Mouse (Mus musculus) embryonic facial prominence, embryonic 11.5 days (tissue): ENCODE measurements around the gene Gss. TPM values are rescaled to one million over a fixed set of nuclear protein-coding genes. Genes with fewer than 3 reads are reported as not detected.

Experiments
- ATAC-seq: fragments of 200-750 bp; cut with Nextera tagmentation; replicated peaks from 2 replicates; pipeline ENCODE4 v1.8.0; 2017; ENCODE audit warnings: low read depth; ENCODE audit not compliant: insufficient number of reproducible peaks, low FRiP score, low TSS enrichment
- DNase-seq: peaks from one replicate; pipeline ENCODE4 v3.0.0-alpha.2; 2015; ENCODE audit warnings: low spot score
- H3K27ac ChIP-seq: fragments of 300-500 bp; sonication (generic); replicated peaks from 2 replicates; pipeline ENCODE4 v1.5.1; 2014; ENCODE audit warnings: mild to moderate bottlenecking, low read depth, low read length, control low read depth
- H3K27me3 ChIP-seq: fragments of 300-500 bp; sonication (generic); 2 replicates; pipeline ENCODE4 v1.6.1; 2014; ENCODE audit warnings: mild to moderate bottlenecking, low read length, moderate library complexity, mixed read lengths; ENCODE audit not compliant: control insufficient read depth, insufficient read depth
- H3K36me3 ChIP-seq: fragments of 300-500 bp; sonication (generic); replicated peaks from 2 replicates; pipeline ENCODE4 v1.6.1; 2014; ENCODE audit warnings: low read depth, mild to moderate bottlenecking, low read length, moderate library complexity, mixed read lengths; ENCODE audit not compliant: control insufficient read depth, insufficient read depth
- H3K4me1 ChIP-seq: fragments of 300-500 bp; sonication (generic); 2 replicates; pipeline ENCODE4 v1.6.1; 2014; ENCODE audit warnings: low read length, mixed read lengths; ENCODE audit not compliant: control insufficient read depth, insufficient read depth
- H3K4me2 ChIP-seq: fragments of 300-500 bp; sonication (generic); 2 replicates; pipeline ENCODE4 v1.6.1; 2014; ENCODE audit warnings: low read depth, mild to moderate bottlenecking, control low read depth, low read length, moderate library complexity
- H3K4me3 ChIP-seq: fragments of 300-500 bp; sonication (generic); 2 replicates; pipeline ENCODE4 v1.5.1; 2014; ENCODE audit warnings: low read depth, low read length, control low read depth
- H3K9ac ChIP-seq: fragments of 300-500 bp; sonication (generic); replicated peaks from 2 replicates; pipeline ENCODE4 v1.6.1; 2014; ENCODE audit warnings: mild to moderate bottlenecking, control low read depth, low read length
- H3K9me3 ChIP-seq: fragments of 300-500 bp; sonication (generic); replicated peaks from 2 replicates; pipeline ENCODE4 v1.6.1; 2016; ENCODE audit warnings: mild to moderate bottlenecking, low read length, inconsistent platforms, mixed read lengths; ENCODE audit not compliant: control insufficient read depth
- WGBS: fragments of 180-500 bp; shearing (Covaris S2); extraction: QIAGEN DNeasy Blood & Tissue Kit; methylation state at CpG from one replicate; pipeline ENCODE4 v1.1.7; 2014; 5-methylcytosine and 5-hydroxymethylcytosine counted together
- polyA plus RNA-seq: library from polyadenylated mRNA; unstranded; fragments of >200 nt; fragmentation: Nextera tagmentation; extraction: Ambion mirVana; gene quantifications from 2 replicates; pipeline ENCODE4 v1.2.1, GENCODE M21; 2014

The Gss gene
- polyA plus RNA-seq, 1 experiment from 2014 or later = 24.3 TPM

DNA sequence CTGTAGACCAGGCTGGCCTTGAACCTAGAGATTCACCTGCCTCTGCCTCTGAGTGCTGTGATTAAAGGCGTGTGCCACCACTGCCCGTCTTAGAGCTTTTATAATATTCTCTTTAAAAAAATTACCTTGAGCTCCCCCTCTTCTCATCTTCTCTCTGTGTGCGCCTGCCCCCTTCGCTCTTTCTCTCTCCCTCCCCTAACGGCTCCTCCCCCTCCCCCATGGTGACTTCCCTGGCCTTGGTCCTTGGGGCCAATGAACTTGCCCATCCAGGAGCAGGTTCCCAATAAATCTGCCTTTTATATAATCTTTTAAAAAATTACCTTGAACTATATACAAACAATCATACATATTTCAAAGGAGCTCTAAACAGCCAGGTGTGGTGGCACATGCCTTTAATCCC is 9.6 kb downstream of the Gss start:
- no peak overlapping the region for H3K4me2 ChIP-seq
- H3K9me3 ChIP-seq = no peaks in the 10 kb centered on the region
- no peak for ATAC-seq
- 81% methylated on average over 5 of the region's 5 CpGs for WGBS
- no peak overlapping the region for H3K4me3 ChIP-seq
- no peak overlapping the region for H3K9ac ChIP-seq
- no peaks in the 10 kb centered on the region for H3K27me3 ChIP-seq
- DNase-seq = no peak
- no peaks in the 10 kb centered on the region for H3K36me3 ChIP-seq
- H3K27ac ChIP-seq = no peak overlapping the region
- no peaks in the 10 kb centered on the region for H3K4me1 ChIP-seq

DNA sequence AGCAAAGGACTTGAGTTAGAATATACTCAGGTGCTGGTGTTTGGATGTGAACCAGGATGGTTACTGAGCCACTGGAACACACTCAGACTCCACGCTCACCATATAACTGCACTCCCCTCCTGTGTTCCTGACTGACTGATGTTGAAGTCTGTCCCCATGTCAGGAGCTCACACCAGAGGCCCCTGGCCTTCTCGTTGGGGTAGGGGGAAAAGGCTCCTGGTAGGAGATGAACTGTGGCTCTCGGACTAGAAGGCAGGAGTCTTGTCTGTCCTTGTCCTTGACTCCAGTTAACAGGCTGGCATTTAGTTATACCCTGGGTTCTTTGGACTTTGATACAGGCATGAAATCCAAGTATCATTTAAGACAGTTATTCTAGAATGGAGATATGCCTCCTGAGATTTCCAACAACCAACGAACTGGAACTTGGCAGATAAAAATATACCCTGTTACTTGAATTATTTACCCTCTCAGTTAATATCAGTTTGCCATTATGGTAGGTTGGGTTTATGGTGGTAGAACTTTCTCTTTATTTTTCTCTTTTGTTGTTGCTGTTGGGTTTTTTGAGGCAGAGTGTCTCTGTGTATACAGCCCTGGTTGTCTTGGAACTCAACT is 10.1 kb downstream of the Gss start:
- DNase-seq (no peak), ATAC-seq (no peak)
- no peaks in the 10 kb centered on the region for H3K4me1 ChIP-seq
- no peak overlapping the region for H3K9ac ChIP-seq
- no peak overlapping the region for H3K4me2 ChIP-seq
- no peaks in the 10 kb centered on the region for H3K9me3 ChIP-seq
- no peak overlapping the region for H3K4me3 ChIP-seq
- H3K27me3 ChIP-seq = no peaks in the 10 kb centered on the region
- no peak overlapping the region for H3K27ac ChIP-seq
- WGBS = 76% methylated on average over 4 of the region's 4 CpGs
- H3K36me3 ChIP-seq = no peaks in the 10 kb centered on the region

DNA sequence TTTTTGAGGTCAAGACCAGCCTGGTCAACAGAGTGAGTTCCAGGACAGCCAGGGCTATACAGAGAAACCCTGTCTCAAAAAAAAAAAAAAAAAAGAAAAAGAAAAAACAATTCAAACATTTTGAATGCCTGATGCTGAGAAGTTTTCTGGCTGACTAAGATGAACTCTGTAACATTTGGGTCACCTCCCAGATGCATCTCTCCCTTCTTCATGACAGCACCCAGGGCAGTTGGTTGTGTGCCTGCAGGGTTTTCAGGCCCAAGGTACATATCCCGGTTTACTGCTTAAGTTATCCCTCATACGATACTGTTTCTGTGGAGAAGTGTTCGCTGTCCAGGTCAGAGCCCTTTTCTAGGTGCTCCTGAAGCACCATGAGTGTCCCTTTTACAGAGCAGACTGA is 12.3 kb downstream of the Gss start:
- Histone ChIP-seq H3K27me3 (no peaks in the 10 kb centered on the region), H3K4me3 (no peak overlapping the region), H3K4me2 (no peak overlapping the region), H3K36me3 (no peaks in the 10 kb centered on the region), H3K9ac (no peak overlapping the region), H3K9me3 (no peaks in the 10 kb centered on the region), H3K4me1 (no peaks in the 10 kb centered on the region), H3K27ac (no peak overlapping the region)
- no peak for ATAC-seq
- WGBS = 87% methylated on average over 3 of the region's 3 CpGs
- DNase-seq = no peak

DNA sequence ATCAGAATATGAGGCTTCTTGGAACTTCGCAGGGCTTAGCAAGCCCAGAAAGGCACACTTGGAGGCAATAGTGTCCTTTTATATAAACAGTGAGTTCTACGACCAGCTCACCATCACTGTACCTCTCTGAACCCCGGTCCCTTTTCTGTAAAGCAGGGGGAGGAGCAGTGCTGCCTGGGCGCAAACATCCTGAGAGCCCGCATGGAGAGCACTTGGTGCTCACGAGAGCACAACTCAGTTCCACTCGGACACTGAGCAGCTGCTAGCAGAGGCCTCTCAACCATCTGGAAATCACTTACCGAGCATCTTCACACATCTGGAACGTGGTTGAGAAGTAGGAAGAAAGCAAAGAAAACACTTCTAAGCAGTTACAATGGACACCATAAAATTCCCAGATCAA is 16.0 kb downstream of the Gss start:
- no peak overlapping the region for H3K4me3 ChIP-seq
- no peaks in the 10 kb centered on the region for H3K27me3 ChIP-seq
- no peaks in the 10 kb centered on the region for H3K36me3 ChIP-seq
- H3K4me1 ChIP-seq = no peaks in the 10 kb centered on the region
- no peaks in the 10 kb centered on the region for H3K9me3 ChIP-seq
- 77% methylated on average over 9 of the region's 9 CpGs for WGBS
- no peak overlapping the region for H3K4me2 ChIP-seq
- DNase-seq (no peak), ATAC-seq (no peak)
- H3K27ac ChIP-seq = no peak overlapping the region
- no peak overlapping the region for H3K9ac ChIP-seq

DNA sequence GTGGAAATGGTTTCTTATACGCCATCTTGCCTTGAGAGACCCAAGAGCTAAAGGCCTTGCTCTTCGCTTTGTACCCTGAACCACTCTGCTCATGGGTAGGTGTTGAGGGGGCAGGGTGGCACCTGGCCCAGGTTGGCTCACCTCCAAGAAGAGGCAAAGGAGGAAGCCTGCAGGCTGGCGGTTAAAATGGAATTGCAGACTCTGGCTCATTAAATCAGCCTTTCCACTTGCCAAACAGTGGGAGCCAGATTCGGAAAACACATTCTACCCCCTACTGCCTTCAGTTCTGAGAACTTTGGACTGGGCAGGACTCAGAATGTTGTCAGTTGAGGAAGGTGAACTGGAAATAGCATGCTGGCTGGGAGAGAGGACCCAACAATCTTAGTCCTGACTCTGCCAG is 17.9 kb downstream of the Gss start:
- Histone ChIP-seq H3K9me3 (no peaks in the 10 kb centered on the region), H3K4me2 (no peak overlapping the region), H3K9ac (no peak overlapping the region), H3K36me3 (no peaks in the 10 kb centered on the region), H3K4me3 (no peak overlapping the region), H3K4me1 (no peaks in the 10 kb centered on the region), H3K27ac (no peak overlapping the region), H3K27me3 (no peaks in the 10 kb centered on the region)
- DNase-seq = no peak
- WGBS = 83% methylated on average over 4 of the region's 4 CpGs
- ATAC-seq = no peak

DNA sequence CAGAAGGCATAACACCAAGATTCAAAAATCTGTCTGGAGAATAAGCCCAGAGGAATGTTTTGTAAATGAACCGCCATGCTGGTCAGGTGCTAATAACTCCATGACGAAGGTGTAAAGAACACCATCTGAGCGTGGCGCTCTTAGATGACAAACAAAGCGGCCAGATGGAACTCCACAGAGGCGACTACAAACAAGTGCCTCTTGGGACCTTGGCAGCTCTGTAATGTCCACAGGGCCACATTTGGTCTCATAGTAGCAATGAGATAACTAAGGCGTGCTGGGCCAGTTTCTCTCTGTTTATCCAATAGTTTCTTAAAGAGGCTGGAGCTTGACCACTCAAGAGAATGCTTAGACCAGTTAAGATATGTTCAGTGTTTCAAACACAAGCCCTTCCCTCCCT is 18.6 kb downstream of the Gss start:
- no peaks in the 10 kb centered on the region for H3K27me3 ChIP-seq
- H3K27ac ChIP-seq = no peak overlapping the region
- H3K36me3 ChIP-seq = no peaks in the 10 kb centered on the region
- no peak overlapping the region for H3K4me2 ChIP-seq
- ATAC-seq = no peak
- H3K4me1 ChIP-seq = no peaks in the 10 kb centered on the region
- no peak overlapping the region for H3K9ac ChIP-seq
- H3K4me3 ChIP-seq = no peak overlapping the region
- no peaks in the 10 kb centered on the region for H3K9me3 ChIP-seq
- DNase-seq = no peak
- 94% methylated on average over 7 of the region's 7 CpGs for WGBS

DNA sequence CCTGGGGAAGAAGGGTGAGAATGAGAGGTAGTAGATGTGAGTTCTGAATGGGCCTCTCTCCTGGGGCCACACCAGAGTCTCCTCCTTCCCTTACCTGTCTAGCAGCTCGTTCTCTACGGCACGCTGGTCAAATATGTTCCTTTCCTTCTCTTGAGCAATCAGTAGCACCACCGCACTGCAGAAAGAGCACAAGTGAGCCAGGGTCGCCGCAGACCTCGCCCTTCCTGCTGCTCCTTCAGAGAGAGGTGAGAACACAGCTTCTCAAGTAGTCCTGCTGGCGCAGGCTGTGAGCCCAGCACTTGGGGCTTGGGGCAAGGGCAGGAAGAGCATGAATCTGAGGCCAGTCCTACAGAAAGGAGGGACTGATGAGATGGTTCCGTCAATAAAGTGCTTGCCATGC is 19.6 kb downstream of the Gss start:
- H3K36me3 ChIP-seq = no peaks in the 10 kb centered on the region
- no peaks in the 10 kb centered on the region for H3K4me1 ChIP-seq
- no peak overlapping the region for H3K4me3 ChIP-seq
- H3K9ac ChIP-seq = no peak overlapping the region
- ATAC-seq = no peak
- no peaks in the 10 kb centered on the region for H3K27me3 ChIP-seq
- 87% methylated on average over 9 of the region's 9 CpGs for WGBS
- no peak for DNase-seq
- no peak overlapping the region for H3K27ac ChIP-seq
- H3K4me2 ChIP-seq = no peak overlapping the region
- no peaks in the 10 kb centered on the region for H3K9me3 ChIP-seq

DNA sequence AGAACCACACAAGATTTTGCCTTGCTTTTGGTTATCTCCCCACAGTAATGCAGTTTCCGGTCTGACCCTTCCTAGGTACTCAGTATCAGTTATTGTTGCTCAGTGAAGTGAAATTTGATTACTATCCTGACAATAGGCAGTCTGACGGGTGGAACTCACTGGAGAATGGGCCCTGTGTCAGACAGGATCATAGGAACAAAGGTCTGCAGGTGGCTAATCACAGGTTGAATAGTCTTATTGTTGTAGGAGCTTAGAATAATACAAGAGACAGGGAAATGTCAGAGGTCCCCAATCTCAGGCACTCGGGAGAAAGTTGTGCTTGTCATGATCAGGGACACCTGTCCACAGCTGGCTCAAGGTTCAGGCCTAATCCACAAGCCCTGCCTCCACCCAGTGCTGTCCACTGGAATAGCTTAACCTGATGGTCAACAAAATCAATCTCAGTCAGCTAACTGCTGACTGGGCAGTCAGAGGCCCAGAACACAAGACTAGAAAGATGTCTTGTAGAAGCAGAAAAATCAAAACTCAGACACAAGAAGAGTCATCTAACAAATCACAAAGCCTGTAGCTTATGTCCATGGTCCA is 23.3 kb downstream of the Gss start:
- Histone ChIP-seq H3K4me2 (no peak overlapping the region), H3K4me1 (no peaks in the 10 kb centered on the region), H3K36me3 (no peaks in the 10 kb centered on the region), H3K27ac (no peak overlapping the region), H3K4me3 (no peak overlapping the region), H3K9ac (no peak overlapping the region), H3K27me3 (no peaks in the 10 kb centered on the region), H3K9me3 (no peaks in the 10 kb centered on the region)
- ATAC-seq (no peak), DNase-seq (no peak)
- WGBS = 48% methylated on average over 3 of the region's 3 CpGs
